Mouse (Mus musculus) cortical plate, adult 2 months (tissue): ENCODE measurements around the gene Bmp2k.

Experiments
- CTCF ChIP-seq: fragments of 200-500 bp; IDR thresholded peaks from 2 replicates; pipeline ENCODE4 v1.5.1; 2011; ENCODE audit warnings: mild to moderate bottlenecking, control low read depth, low read length; ENCODE audit not compliant: insufficient read depth; ENCODE audit errors: extremely low read depth
- POLR2A ChIP-seq: fragments of 200-500 bp; IDR thresholded peaks from 2 replicates; pipeline ENCODE4 v1.6.1; 2011; ENCODE audit warnings: mild to moderate bottlenecking, low read length, control low read depth; ENCODE audit not compliant: insufficient read depth; ENCODE audit errors: extremely low read depth

- TF ChIP-seq CTCF (no peak), POLR2A (no peak)
Measured at GRCm38 (mm10) chr5:97135331-97135730, 137.8 kb downstream of the Bmp2k start.
